Mouse (Mus musculus) CD4-positive naive resting alpha-beta T cell, adult 76 days (primary cell): Measurements from ENCODE around the gene Sh3yl1. TPM values are rescaled to one million over a fixed set of nuclear protein-coding genes. Genes with fewer than 3 reads are reported as not detected.

Experiments used
- total RNA-seq: library from RNA; stranded (reverse); gene quantifications from one replicate; pipeline ENCODE4 v1.2.4, GENCODE M21; 2023

Sh3yl1 gene
- 0.64 TPM for total RNA-seq

DNA sequence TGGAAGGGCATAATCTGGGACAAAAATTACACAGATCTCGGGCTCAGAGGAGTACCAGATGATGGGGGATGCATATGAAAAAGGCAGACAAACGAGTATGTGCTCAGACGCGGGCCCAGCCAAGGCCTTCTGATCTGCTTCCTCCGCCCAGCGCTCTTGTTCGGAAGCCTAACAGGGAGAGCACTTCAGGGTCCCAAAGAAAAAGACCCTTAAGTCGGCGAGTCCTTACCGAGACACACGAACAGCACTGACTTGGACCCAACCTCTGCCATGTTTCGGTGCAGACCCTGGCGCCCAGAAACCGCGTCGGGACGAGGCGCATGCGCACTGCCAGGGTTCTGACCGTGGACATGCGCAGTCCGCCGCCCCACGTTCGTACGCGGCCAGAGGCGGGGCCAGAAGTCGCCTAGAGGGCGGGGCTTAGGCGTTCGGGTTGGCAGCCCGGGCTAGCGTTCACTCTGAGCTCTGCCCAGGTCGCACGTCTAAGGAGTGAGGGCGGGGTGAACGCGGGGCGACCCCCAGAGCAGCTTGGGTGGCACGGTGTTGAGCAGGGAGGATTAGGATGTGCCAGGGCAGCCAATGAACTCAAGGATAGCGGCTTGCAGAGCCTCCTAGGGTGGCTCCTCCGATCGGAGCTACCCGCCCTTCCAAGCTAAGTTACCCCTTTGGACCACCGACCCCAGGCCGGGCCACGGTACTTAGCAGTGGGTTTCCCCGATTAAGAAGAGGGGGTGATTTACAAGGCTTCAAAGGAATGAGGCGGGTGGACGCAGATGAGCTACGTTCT, at the start of gene Sh3yl1, which contains the start of gene Acp1:
Sh3yl1 (plus strand) TSS at position 408 of the 787 bp plus-strand sequence.
Acp1 (minus strand) TSS at position 329 of the 787 bp plus-strand sequence.

DNA sequence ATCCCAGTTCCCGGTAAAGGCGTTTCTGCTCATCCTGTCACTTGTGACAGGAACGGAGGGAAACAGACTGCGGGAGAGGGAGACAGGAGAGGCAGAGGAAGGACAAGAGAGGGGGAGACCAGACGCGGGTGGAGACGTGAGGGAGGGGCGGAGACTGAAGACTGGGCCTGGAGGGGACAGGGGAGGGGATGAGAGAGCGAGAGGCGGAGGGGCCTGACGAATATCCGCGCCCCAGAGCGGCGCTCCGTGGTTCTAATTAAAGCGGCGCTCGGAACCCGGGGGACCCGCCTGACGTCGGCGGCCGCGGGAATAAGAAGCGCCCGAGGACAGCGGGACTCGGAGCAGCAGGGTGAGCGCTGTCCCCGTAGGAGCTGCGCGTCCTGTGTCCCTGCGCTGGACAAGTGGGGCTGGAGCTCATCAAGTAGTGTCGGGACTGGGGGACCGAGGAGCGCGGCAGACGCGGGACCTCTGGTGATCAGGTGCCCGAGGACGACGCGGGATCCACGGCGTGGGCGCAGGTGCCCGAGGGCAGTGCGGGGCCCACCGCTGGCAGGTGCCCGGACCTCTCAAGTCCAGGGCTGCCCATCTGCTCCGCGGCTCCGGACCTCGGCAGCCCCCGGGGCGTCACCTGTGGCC, 27.4 kb upstream of the Sh3yl1 start, which contains the start of gene Alkal2:
Alkal2 (plus strand) TSS at position 337 of the 636 bp plus-strand sequence.

Other genes with a start within 250 kb of the Sh3yl1 start
- not detected for gene Alkal2, start 27.3 kb upstream of the Sh3yl1 start, total RNA-seq
- 22.2 TPM for gene Acp1, start 79 bp upstream of the Sh3yl1 start, total RNA-seq
- gene Fam110c, start 162.2 kb downstream of the Sh3yl1 start, total RNA-seq: not detected